Mouse (Mus musculus) kidney, postnatal 36 days (tissue): ENCODE measurements at regions not wholly inside any gene's neighbourhood (a gene's known extent, or its start where the extent isn't known, plus 50 kb on each side); places are given as distances from the start of the nearest gene placed in this dataset.

Experiments used
- DNase-seq, 2 experiments: peaks; one replicate each; pipeline ENCODE4 v3.0.0; 2021 to 2022; ENCODE audit warnings: mixed read lengths in 2 of 2

GRCm38 (mm10) chr13:11490766-11491165 is 616.0 kb downstream of the Ryr2 start:
- no peak for DNase-seq

GRCm38 (mm10) chr13:11483142-11483541 is 623.6 kb downstream of the Ryr2 start:
- DNase-seq = peak in 1 of 2 experiments; percentile 1

- no peak for DNase-seq
These were observed 624.0 kb downstream of the Ryr2 start for GRCm38 (mm10) chr13:11482701-11483100.

GRCm38 (mm10) chr13:11460251-11460650 is 646.5 kb downstream of the Ryr2 start:
- no peak for DNase-seq

GRCm38 (mm10) chr13:11455113-11455512 is 651.6 kb downstream of the Ryr2 start:
- DNase-seq = no peak

- DNase-seq = no peak
These were observed 654.3 kb downstream of the Ryr2 start for GRCm38 (mm10) chr13:11452448-11452847.

GRCm38 (mm10) chr13:11432465-11433339 is 674.0 kb downstream of the Ryr2 start:
- no peak for DNase-seq

GRCm38 (mm10) chr13:11426820-11427219 is 679.9 kb downstream of the Ryr2 start:
- no peak for DNase-seq

- no peak for DNase-seq
These were observed 714.7 kb downstream of the Ryr2 start for GRCm38 (mm10) chr13:11392027-11392426.

- no peak for DNase-seq
These were observed 731.3 kb downstream of the Ryr2 start for GRCm38 (mm10) chr13:11375452-11375851.

- no peak for DNase-seq
These were observed 737.3 kb downstream of the Ryr2 start for GRCm38 (mm10) chr13:11369456-11369855.

- DNase-seq = no peak
These were observed 743.9 kb downstream of the Ryr2 start for GRCm38 (mm10) chr13:11362872-11363271.

- DNase-seq = no peak
These were observed 758.3 kb downstream of the Ryr2 start for GRCm38 (mm10) chr13:11348502-11348849.

GRCm38 (mm10) chr13:11347787-11348501 is 758.8 kb downstream of the Ryr2 start:
- peak; percentile 3 to 9 for DNase-seq

- DNase-seq = no peak
These were observed 762.2 kb downstream of the Ryr2 start for GRCm38 (mm10) chr13:11344500-11344899.

- DNase-seq = no peak
These were observed 768.5 kb downstream of the Ryr2 start for GRCm38 (mm10) chr13:11338297-11338616.

- no peak for DNase-seq
These were observed 769.0 kb downstream of the Ryr2 start for GRCm38 (mm10) chr13:11337610-11338296.

- no peak for DNase-seq
These were observed 769.8 kb downstream of the Ryr2 start for GRCm38 (mm10) chr13:11336958-11337357.

- no peak for DNase-seq
These were observed 774.8 kb downstream of the Ryr2 start for GRCm38 (mm10) chr13:11331991-11332390.

GRCm38 (mm10) chr13:11308716-11309115 is 798.0 kb downstream of the Ryr2 start:
- DNase-seq = no peak

- no peak for DNase-seq
These were observed 811.3 kb downstream of the Ryr2 start for GRCm38 (mm10) chr13:11295493-11295892.

GRCm38 (mm10) chr13:11294689-11295088 is 812.1 kb downstream of the Ryr2 start:
- DNase-seq = no peak

- no peak for DNase-seq
These were observed 813.0 kb downstream of the Ryr2 start for GRCm38 (mm10) chr13:11293750-11294149.

- no peak for DNase-seq
These were observed 832.8 kb downstream of the Ryr2 start for GRCm38 (mm10) chr13:11273896-11274295.
